Mouse (Mus musculus): ENCODE measurements at regions not wholly inside any gene's neighbourhood (a gene's known extent, or its start where the extent isn't known, plus 50 kb on each side); places are given as distances from the start of the nearest gene placed in this dataset.

DNA sequence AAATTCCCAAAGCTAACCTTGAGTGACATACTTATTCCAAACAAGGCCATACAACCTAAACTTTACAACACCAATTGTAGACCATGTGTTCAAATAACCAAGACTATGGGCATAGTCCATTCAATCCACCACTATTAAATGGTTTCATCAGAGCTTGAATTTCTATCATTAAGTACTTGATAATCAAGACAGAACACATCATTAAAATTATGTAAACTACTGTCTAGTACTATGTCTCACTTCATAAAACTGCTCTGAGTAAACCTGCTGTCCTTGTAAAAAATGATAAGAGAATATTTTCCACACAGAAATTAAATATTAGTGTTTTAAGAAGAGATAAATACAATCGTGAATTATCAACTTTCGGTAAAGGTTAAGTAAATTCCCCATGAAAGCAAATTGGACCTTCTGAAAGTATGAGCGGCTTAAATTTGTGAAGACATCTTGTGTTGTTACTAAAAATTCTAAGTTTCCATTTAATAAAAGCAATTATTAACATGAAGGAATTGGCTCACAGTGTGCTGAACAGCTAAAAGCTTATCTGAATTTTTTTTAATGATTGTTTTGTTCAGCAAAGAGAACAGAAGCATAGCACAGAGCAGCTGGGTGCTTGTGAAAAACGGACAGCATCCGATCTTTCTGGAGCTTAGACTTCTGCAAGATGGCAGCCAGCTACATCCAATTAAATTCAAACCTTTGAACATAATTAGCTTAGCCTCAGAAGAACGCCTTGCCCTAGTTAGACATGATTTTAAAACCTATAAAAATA, 530.1 kb downstream of the Slitrk6 start:
- TF ChIP-seq MYOG (IDR thresholded peaks at IDR 0.05; ENCODE audit: control insufficient read depth in 1 of 3, insufficient read depth in 1 of 3, insufficient read length in 2 of 3, low read depth in 2 of 3) (no peak), TCF3 (IDR thresholded peaks at IDR 0.05; ENCODE audit: insufficient read length, low read depth) (no peak)
- Histone ChIP-seq H3K79me2 (ENCODE audit: control insufficient read depth, insufficient read depth) (no peaks in the 10 kb centered on the region), H3K36me3 (ENCODE audit: control insufficient read depth, insufficient read depth) (no peaks in the 10 kb centered on the region), H3K27me3 (ENCODE audit: control insufficient read depth, insufficient read depth, insufficient read length) (no peaks in the 10 kb centered on the region), H3K4me3 (no peak overlapping the region), H3K4me2 (ENCODE audit: low read depth) (no peak overlapping the region), H3ac (ENCODE audit: control insufficient read depth, insufficient read length) (no peak overlapping the region)

DNA sequence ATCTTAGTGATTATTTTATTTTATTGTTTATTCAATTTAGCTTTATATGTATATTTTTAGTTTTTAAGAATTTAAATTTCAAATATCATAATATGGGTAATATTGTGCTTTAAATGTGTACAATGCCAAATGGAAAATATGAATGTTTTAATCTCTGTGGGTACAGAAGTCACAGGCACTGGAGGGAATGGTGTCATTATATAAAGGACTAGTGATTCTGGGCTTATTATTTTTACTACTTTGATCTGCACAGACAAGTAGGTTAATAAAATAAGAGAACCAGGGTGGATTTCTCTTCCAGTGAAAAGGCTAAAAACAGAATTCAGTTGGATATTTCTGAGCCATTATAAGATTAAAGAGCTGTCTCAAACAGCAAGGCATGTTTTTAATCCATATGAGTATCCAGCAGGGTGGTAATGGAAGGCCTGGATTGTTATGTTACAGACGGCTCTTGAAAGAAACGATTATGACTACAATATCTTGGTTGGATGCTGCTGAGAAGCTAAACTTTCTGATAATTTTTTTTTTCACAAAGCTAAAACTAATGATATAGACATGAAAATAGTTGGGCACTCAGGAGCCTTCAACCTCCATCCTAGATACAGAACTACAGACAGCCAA, 563.9 kb downstream of the Slitrk6 start:
- no peak for TF ChIP-seq CEBPB (IDR thresholded peaks at IDR 0.05; ENCODE audit: insufficient read depth, poor library complexity, severe bottlenecking)
- TF ChIP-seq E2F4 (IDR thresholded peaks at IDR 0.05; ENCODE audit: insufficient read depth), result no peak
- no peak for TF ChIP-seq MAX (IDR thresholded peaks at IDR 0.05; ENCODE audit: low read depth)
- no peak for TF ChIP-seq MYOG (IDR thresholded peaks at IDR 0.05; ENCODE audit: control insufficient read depth in 1 of 3, insufficient read depth in 1 of 3, insufficient read length in 2 of 3, low read depth in 2 of 3)
- no peak for TF ChIP-seq MYOD1 (IDR thresholded peaks at IDR 0.05; ENCODE audit: control insufficient read depth in 1 of 3, insufficient read length in 2 of 3, low read depth in 2 of 3)
- TF ChIP-seq USF1 (IDR thresholded peaks at IDR 0.05; ENCODE audit: low read depth), result no peak
- TF ChIP-seq POLR2AphosphoS2 (IDR thresholded peaks at IDR 0.05; ENCODE audit: insufficient read length, low read depth), result no peak
- TF ChIP-seq TCF3 (IDR thresholded peaks at IDR 0.05; ENCODE audit: insufficient read length, low read depth), result no peak
- TF ChIP-seq TCF12 (IDR thresholded peaks at IDR 0.05; ENCODE audit: insufficient read depth, poor library complexity, severe bottlenecking), result no peak
- TF ChIP-seq REST (IDR thresholded peaks at IDR 0.05; ENCODE audit: insufficient read depth, insufficient read length), result no peak
- no peak for TF ChIP-seq SRF (IDR thresholded peaks at IDR 0.05; ENCODE audit: control insufficient read depth, insufficient read length, low read depth)
- TF ChIP-seq POLR2A (IDR thresholded peaks at IDR 0.05; ENCODE audit: insufficient read length, low read depth), result no peak
- no peaks in the 10 kb centered on the region for H3K36me3 ChIP-seq (ENCODE audit: control insufficient read depth, insufficient read depth)

DNA sequence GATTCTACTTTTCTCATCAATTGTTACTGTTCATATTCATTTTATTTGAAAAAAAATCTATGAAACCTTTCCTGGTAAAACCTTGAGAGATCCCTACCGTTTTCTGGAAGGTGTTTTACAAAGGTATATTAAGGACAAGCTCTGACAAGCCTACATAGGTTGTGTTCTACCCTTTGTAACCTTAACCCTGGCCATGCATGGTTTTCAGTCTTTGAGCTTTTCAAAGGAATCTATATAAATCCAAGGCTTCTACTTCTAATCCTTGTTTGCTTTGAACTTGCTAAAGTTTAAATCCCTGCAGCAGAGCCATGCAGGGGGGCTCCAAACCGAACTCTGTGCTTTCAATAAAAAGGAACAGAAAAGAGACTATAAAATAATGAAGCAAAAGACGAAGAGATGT, 564.5 kb downstream of the Slitrk6 start:
- no peaks in the 10 kb centered on the region for H3K36me3 ChIP-seq (ENCODE audit: control insufficient read depth, insufficient read depth)
- no peaks in the 10 kb centered on the region for H3K27me3 ChIP-seq (ENCODE audit: control insufficient read depth, insufficient read depth, insufficient read length)
- no peak overlapping the region for H3ac ChIP-seq (ENCODE audit: control insufficient read depth, insufficient read length)
- no peaks in the 10 kb centered on the region for H3K79me2 ChIP-seq (ENCODE audit: control insufficient read depth, insufficient read depth)
- no peak overlapping the region for H3K4me3 ChIP-seq
- TF ChIP-seq REST (IDR thresholded peaks at IDR 0.05; ENCODE audit: insufficient read depth, insufficient read length) (no peak), USF1 (IDR thresholded peaks at IDR 0.05; ENCODE audit: low read depth) (no peak), TCF12 (IDR thresholded peaks at IDR 0.05; ENCODE audit: insufficient read depth, poor library complexity, severe bottlenecking) (no peak), TCF3 (IDR thresholded peaks at IDR 0.05; ENCODE audit: insufficient read length, low read depth) (no peak), CEBPB (IDR thresholded peaks at IDR 0.05; ENCODE audit: insufficient read depth, poor library complexity, severe bottlenecking) (no peak), MYOG (IDR thresholded peaks at IDR 0.05; ENCODE audit: control insufficient read depth in 1 of 3, insufficient read depth in 1 of 3, insufficient read length in 2 of 3, low read depth in 2 of 3) (no peak), MAX (IDR thresholded peaks at IDR 0.05; ENCODE audit: low read depth) (no peak), SRF (IDR thresholded peaks at IDR 0.05; ENCODE audit: control insufficient read depth, insufficient read length, low read depth) (no peak), E2F4 (IDR thresholded peaks at IDR 0.05; ENCODE audit: insufficient read depth) (no peak), MYOD1 (IDR thresholded peaks at IDR 0.05; ENCODE audit: control insufficient read depth in 1 of 3, insufficient read length in 2 of 3, low read depth in 2 of 3) (no peak), POLR2AphosphoS2 (IDR thresholded peaks at IDR 0.05; ENCODE audit: insufficient read length, low read depth) (no peak), POLR2A (IDR thresholded peaks at IDR 0.05; ENCODE audit: insufficient read length, low read depth) (no peak)
- H3K4me2 ChIP-seq (ENCODE audit: low read depth), result no peak overlapping the region

More for the DNA sequence above, 563.9 kb downstream of the Slitrk6 start:
- Histone ChIP-seq H3K79me2 (ENCODE audit: control insufficient read depth, insufficient read depth) (no peaks in the 10 kb centered on the region), H3ac (ENCODE audit: control insufficient read depth, insufficient read length) (no peak overlapping the region), H3K27me3 (ENCODE audit: control insufficient read depth, insufficient read depth, insufficient read length) (no peaks in the 10 kb centered on the region), H3K4me3 (no peak overlapping the region), H3K4me2 (ENCODE audit: low read depth) (no peak overlapping the region)

DNA sequence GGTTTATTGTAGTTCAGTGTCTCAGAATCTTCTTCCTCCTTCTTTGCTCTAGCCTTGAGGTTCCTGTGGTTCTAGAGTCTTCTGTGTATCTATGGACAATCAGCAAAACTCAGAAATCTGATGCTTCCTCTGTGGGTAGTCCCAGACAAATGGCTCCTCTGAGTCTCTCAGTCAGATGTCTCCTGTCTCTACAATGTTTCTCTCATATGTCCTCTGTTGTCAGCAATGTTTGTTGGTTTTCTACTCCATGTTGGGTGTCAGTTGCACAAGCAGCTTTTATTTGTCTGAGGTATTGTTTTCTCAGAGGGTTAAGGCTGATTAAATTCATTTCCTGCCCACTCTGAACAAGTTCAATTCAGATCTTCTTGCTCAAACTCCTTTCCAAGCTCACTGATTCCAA, 575.8 kb downstream of the Slitrk6 start:
- Histone ChIP-seq H3ac (ENCODE audit: control insufficient read depth, insufficient read length) (no peak overlapping the region), H3K4me3 (no peak overlapping the region), H3K4me2 (ENCODE audit: low read depth) (no peak overlapping the region), H3K36me3 (ENCODE audit: control insufficient read depth, insufficient read depth) (no peaks in the 10 kb centered on the region), H3K27me3 (ENCODE audit: control insufficient read depth, insufficient read depth, insufficient read length) (no peaks in the 10 kb centered on the region), H3K79me2 (ENCODE audit: control insufficient read depth, insufficient read depth) (no peaks in the 10 kb centered on the region)
- TF ChIP-seq USF1 (IDR thresholded peaks at IDR 0.05; ENCODE audit: low read depth), result no peak
- TF ChIP-seq POLR2A (IDR thresholded peaks at IDR 0.05; ENCODE audit: insufficient read length, low read depth), result no peak
- TF ChIP-seq TCF3 (IDR thresholded peaks at IDR 0.05; ENCODE audit: insufficient read length, low read depth), result no peak
- no peak for TF ChIP-seq MYOG (IDR thresholded peaks at IDR 0.05; ENCODE audit: control insufficient read depth in 1 of 3, insufficient read depth in 1 of 3, insufficient read length in 2 of 3, low read depth in 2 of 3)
- TF ChIP-seq MYOD1 (IDR thresholded peaks at IDR 0.05; ENCODE audit: control insufficient read depth in 1 of 3, insufficient read length in 2 of 3, low read depth in 2 of 3), result no peak
- no peak for TF ChIP-seq TCF12 (IDR thresholded peaks at IDR 0.05; ENCODE audit: insufficient read depth, poor library complexity, severe bottlenecking)
- TF ChIP-seq POLR2AphosphoS2 (IDR thresholded peaks at IDR 0.05; ENCODE audit: insufficient read length, low read depth), result no peak
- no peak for TF ChIP-seq CEBPB (IDR thresholded peaks at IDR 0.05; ENCODE audit: insufficient read depth, poor library complexity, severe bottlenecking)
- TF ChIP-seq SRF (IDR thresholded peaks at IDR 0.05; ENCODE audit: control insufficient read depth, insufficient read length, low read depth), result no peak
